Mouse (Mus musculus) olfactory bulb, adult 2 months (tissue): ENCODE results near the gene Arid1b.

Experiments
- CTCF ChIP-seq: fragments of 200-500 bp; IDR thresholded peaks from 2 replicates; pipeline ENCODE4 v1.5.1; 2012; ENCODE audit warnings: low read depth, mild to moderate bottlenecking, low read length, moderate library complexity; ENCODE audit not compliant: insufficient read depth
- POLR2A ChIP-seq: fragments of 200-500 bp; IDR thresholded peaks from 2 replicates; pipeline ENCODE4 v1.6.1; 2012; ENCODE audit warnings: mild to moderate bottlenecking, low read depth, low read length, moderate library complexity; ENCODE audit not compliant: insufficient read depth

- TF ChIP-seq CTCF = no peak
- no peak for TF ChIP-seq POLR2A
Observed at GRCm38 (mm10) chr17:5050266-5050665, 56.1 kb downstream of the Arid1b start.
